Mouse (Mus musculus): ENCODE measurements around the gene Efcab6. TPM values are rescaled to one million over a fixed set of nuclear protein-coding genes. Genes with fewer than 3 reads are reported as not detected.
A peak's percentile ranks its signal among the peaks of the same experiment; 100 is the strongest.

Efcab6 gene
- polyA plus RNA-seq, 1 experiment: 0.34 TPM

- no peaks in the 10 kb centered on the region for H3K27me3 ChIP-seq (replicated peaks; ENCODE audit: control insufficient read depth, insufficient read depth, low read length)
- WGBS: 78% methylated on average over 7 of the region's 7 CpGs
- no peak overlapping the region for H3K4me3 ChIP-seq (ENCODE audit: insufficient read depth, low read depth, low read length)
- no peaks in the 10 kb centered on the region for H3K36me3 ChIP-seq (ENCODE audit: control insufficient read depth, insufficient read depth, low read length)
- no peak overlapping the region for H3K27ac ChIP-seq (ENCODE audit: insufficient read depth, low read depth, low read length)
- no peak for DNase-seq
- no peak for TF ChIP-seq CTCF (conservative IDR thresholded peaks at IDR 0.05; ENCODE audit: insufficient read depth, insufficient read length, low read depth, low read length)
- TF ChIP-seq POLR2A (IDR thresholded peaks at IDR 0.05; ENCODE audit: low read depth, low read length): no peak
- H3K4me1 ChIP-seq (ENCODE audit: control insufficient read depth, insufficient read depth, low read length): no peaks in the 10 kb centered on the region
Measured at GRCm38 (mm10) chr15:83894261-83894660, 170.9 kb downstream of the Efcab6 start.

GRCm38 (mm10) chr15:83892871-83893270 lies 172.3 kb downstream of the Efcab6 start:
- no peaks in the 10 kb centered on the region for H3K27me3 ChIP-seq (replicated peaks; ENCODE audit: control insufficient read depth, insufficient read depth, low read length)
- WGBS: 81% methylated on average over 15 of the region's 15 CpGs
- H3K27ac ChIP-seq (ENCODE audit: insufficient read depth, low read depth, low read length): no peak overlapping the region
- DNase-seq: no peak
- TF ChIP-seq POLR2A (IDR thresholded peaks at IDR 0.05; ENCODE audit: low read depth, low read length) (no peak), CTCF (conservative IDR thresholded peaks at IDR 0.05; ENCODE audit: insufficient read depth, insufficient read length, low read depth, low read length) (no peak)
- H3K4me1 ChIP-seq (ENCODE audit: control insufficient read depth, insufficient read depth, low read length): no peaks in the 10 kb centered on the region
- H3K36me3 ChIP-seq (ENCODE audit: control insufficient read depth, insufficient read depth, low read length): no peaks in the 10 kb centered on the region
- no peak overlapping the region for H3K4me3 ChIP-seq (ENCODE audit: insufficient read depth, low read depth, low read length)

- TF ChIP-seq POLR2A (IDR thresholded peaks at IDR 0.05; ENCODE audit: low read depth, low read length): no peak
- no peak for TF ChIP-seq CTCF (conservative IDR thresholded peaks at IDR 0.05; ENCODE audit: insufficient read depth, insufficient read length, low read depth, low read length)
- no peak overlapping the region for H3K27ac ChIP-seq (ENCODE audit: insufficient read depth, low read depth, low read length)
- WGBS: 87% methylated on average over 9 of the region's 9 CpGs
- no peaks in the 10 kb centered on the region for H3K27me3 ChIP-seq (replicated peaks; ENCODE audit: control insufficient read depth, insufficient read depth, low read length)
- H3K36me3 ChIP-seq (ENCODE audit: control insufficient read depth, insufficient read depth, low read length): no peaks in the 10 kb centered on the region
- DNase-seq: no peak
- no peaks in the 10 kb centered on the region for H3K4me1 ChIP-seq (ENCODE audit: control insufficient read depth, insufficient read depth, low read length)
- H3K4me3 ChIP-seq (ENCODE audit: insufficient read depth, low read depth, low read length): no peak overlapping the region
Measured at GRCm38 (mm10) chr15:83884291-83884690, 180.9 kb downstream of the Efcab6 start.

- no peaks in the 10 kb centered on the region for H3K36me3 ChIP-seq (ENCODE audit: control insufficient read depth, insufficient read depth, low read length)
- H3K27ac ChIP-seq (ENCODE audit: insufficient read depth, low read depth, low read length): no peak overlapping the region
- no peaks in the 10 kb centered on the region for H3K27me3 ChIP-seq (replicated peaks; ENCODE audit: control insufficient read depth, insufficient read depth, low read length)
- no peak for DNase-seq
- H3K4me3 ChIP-seq (ENCODE audit: insufficient read depth, low read depth, low read length): no peak overlapping the region
- WGBS: 88% methylated on average over 8 of the region's 8 CpGs
- no peak for TF ChIP-seq CTCF (conservative IDR thresholded peaks at IDR 0.05; ENCODE audit: insufficient read depth, insufficient read length, low read depth, low read length)
- TF ChIP-seq POLR2A (IDR thresholded peaks at IDR 0.05; ENCODE audit: low read depth, low read length): no peak
- H3K4me1 ChIP-seq (ENCODE audit: control insufficient read depth, insufficient read depth, low read length): no peaks in the 10 kb centered on the region
Measured at GRCm38 (mm10) chr15:83883821-83884220, 181.4 kb downstream of the Efcab6 start.

GRCm38 (mm10) chr15:83879845-83880244 lies 185.3 kb downstream of the Efcab6 start:
- peak; percentile 14 for DNase-seq
- no peak for TF ChIP-seq CTCF (conservative IDR thresholded peaks at IDR 0.05; ENCODE audit: insufficient read depth, insufficient read length, low read depth, low read length)
- TF ChIP-seq POLR2A (IDR thresholded peaks at IDR 0.05; ENCODE audit: low read depth, low read length): no peak
- 16% methylated on average over 5 of the region's 5 CpGs for WGBS
- Histone ChIP-seq H3K4me3 (ENCODE audit: insufficient read depth, low read depth, low read length) (no peak overlapping the region), H3K27me3 (replicated peaks; ENCODE audit: control insufficient read depth, insufficient read depth, low read length) (no peaks in the 10 kb centered on the region), H3K27ac (ENCODE audit: insufficient read depth, low read depth, low read length) (no peak overlapping the region), H3K36me3 (ENCODE audit: control insufficient read depth, insufficient read depth, low read length) (no peaks in the 10 kb centered on the region), H3K4me1 (ENCODE audit: control insufficient read depth, insufficient read depth, low read length) (no peaks in the 10 kb centered on the region)

GRCm38 (mm10) chr15:83877898-83878297 lies 187.3 kb downstream of the Efcab6 start:
- TF ChIP-seq CTCF (conservative IDR thresholded peaks at IDR 0.05; ENCODE audit: insufficient read depth, insufficient read length, low read depth, low read length) (no peak), POLR2A (IDR thresholded peaks at IDR 0.05; ENCODE audit: low read depth, low read length) (no peak)
- no peak for DNase-seq
- H3K4me1 ChIP-seq (ENCODE audit: control insufficient read depth, insufficient read depth, low read length): no peaks in the 10 kb centered on the region
- WGBS: 64% methylated on average over 2 of the region's 2 CpGs
- no peaks in the 10 kb centered on the region for H3K36me3 ChIP-seq (ENCODE audit: control insufficient read depth, insufficient read depth, low read length)
- H3K27me3 ChIP-seq (replicated peaks; ENCODE audit: control insufficient read depth, insufficient read depth, low read length): no peaks in the 10 kb centered on the region
- H3K4me3 ChIP-seq (ENCODE audit: insufficient read depth, low read depth, low read length): no peak overlapping the region
- no peak overlapping the region for H3K27ac ChIP-seq (ENCODE audit: insufficient read depth, low read depth, low read length)

GRCm38 (mm10) chr15:83877155-83877866 lies 187.9 kb downstream of the Efcab6 start:
- 47% methylated on average over 11 of the region's 11 CpGs for WGBS
- no peak for DNase-seq
- H3K27ac ChIP-seq (ENCODE audit: insufficient read depth, low read depth, low read length): no peak overlapping the region
- H3K4me1 ChIP-seq (ENCODE audit: control insufficient read depth, insufficient read depth, low read length): no peaks in the 10 kb centered on the region
- TF ChIP-seq CTCF (conservative IDR thresholded peaks at IDR 0.05; ENCODE audit: insufficient read depth, insufficient read length, low read depth, low read length): no peak
- TF ChIP-seq POLR2A (IDR thresholded peaks at IDR 0.05; ENCODE audit: low read depth, low read length): no peak
- H3K4me3 ChIP-seq (ENCODE audit: insufficient read depth, low read depth, low read length): no peak overlapping the region
- H3K36me3 ChIP-seq (ENCODE audit: control insufficient read depth, insufficient read depth, low read length): no peaks in the 10 kb centered on the region
- H3K27me3 ChIP-seq (replicated peaks; ENCODE audit: control insufficient read depth, insufficient read depth, low read length): no peaks in the 10 kb centered on the region

All from kidney, adult 2 months (tissue).